Mouse (Mus musculus): Measurements from ENCODE around the gene Txlna.

Txlna gene

GRCm38 (mm10) chr4:129640638-129641467 lies at the start of gene Txlna:
Gene Txlna (minus strand): TSS chr4:129641065.
- DNase-seq (ENCODE audit: low spot score), result peak; percentile 99

DNA sequence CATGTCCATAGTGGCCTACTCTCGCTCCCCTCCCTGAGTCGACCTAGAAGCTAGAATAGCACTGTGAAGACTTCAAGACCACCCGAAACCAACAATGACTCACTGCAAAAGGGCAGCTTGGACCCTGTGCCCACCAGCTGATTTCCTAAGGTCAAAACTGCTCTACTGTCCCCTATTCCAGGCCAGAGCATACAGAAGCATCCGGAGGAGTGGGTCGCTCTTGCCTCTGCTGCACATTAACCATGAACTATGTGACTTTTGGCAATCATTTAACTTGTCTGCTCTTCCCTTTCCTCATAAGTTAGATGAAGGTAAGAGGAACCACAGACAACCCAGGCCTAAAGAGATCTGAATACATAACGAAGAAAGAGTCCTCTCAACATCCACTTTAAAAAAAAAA lies 43.7 kb upstream of the Txlna start:
- no peak for DNase-seq (ENCODE audit: low spot score)

DNA sequence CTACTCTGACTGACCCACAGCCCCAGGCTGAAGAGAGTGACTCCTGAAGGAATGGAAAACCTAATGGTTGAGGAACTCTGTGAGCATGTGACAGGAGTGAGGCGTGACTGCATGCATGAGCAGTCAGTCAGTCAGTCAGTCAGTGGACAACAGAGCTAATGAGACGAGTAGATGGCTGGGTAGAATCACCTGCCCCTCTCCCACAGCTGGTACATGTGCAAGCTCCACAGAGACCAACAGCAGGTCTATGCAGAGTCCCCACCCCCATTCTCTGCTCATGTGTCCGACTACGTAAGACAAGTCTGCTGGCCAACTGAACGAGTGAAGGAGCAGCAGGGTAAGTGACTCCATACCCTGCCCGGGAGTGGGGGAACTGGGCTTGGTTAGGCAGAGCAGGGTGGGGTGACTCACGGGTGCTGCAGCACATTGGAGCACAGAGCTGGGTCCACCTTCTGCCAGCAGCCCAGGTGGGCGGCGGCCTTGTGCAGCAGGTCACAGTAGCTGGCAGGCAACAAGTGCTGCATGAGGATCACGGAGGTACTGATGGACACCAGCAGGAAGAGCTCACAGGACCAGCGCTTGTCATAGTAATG lies 43.1 kb upstream of the Txlna start:
- no peak for DNase-seq (ENCODE audit: low spot score)

GRCm38 (mm10) chr4:129681837-129682236 lies 41.0 kb upstream of the Txlna start:
- no peak for DNase-seq (ENCODE audit: low spot score)

GRCm38 (mm10) chr4:129672878-129673449 lies 32.1 kb upstream of the Txlna start:
- no peak for DNase-seq (ENCODE audit: low spot score)

- peak; percentile 88 for DNase-seq (ENCODE audit: low spot score)
These were observed 31.4 kb upstream of the Txlna start, which contains the start of gene Kpna6 for GRCm38 (mm10) chr4:129672083-129672877. Gene Kpna6 (minus strand): TSS chr4:129672767.

GRCm38 (mm10) chr4:129671491-129672082 lies 30.7 kb upstream of the Txlna start:
- peak; percentile 77 for DNase-seq (ENCODE audit: low spot score)

- no peak for DNase-seq (ENCODE audit: low spot score)
These were observed 21.5 kb upstream of the Txlna start for GRCm38 (mm10) chr4:129662255-129662813.

DNA sequence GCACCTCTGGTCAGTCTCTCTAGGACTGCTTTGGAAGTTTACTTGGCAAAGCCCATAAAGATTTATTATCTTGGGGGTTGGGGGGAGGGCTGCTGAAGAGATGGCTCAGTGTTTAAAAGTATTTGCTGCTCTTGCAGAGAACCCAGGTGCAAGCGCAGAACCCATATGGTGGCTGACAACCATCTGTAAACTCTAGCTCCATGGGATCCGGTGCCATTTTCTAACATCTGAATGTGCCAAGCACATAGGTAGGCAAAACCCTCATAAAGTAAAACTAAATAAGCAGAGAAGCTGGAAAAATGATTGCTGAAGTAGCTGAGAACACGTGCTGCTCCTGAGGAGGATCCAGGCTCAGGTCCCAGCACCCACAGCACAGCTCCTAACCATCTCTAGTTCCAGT lies 20.7 kb upstream of the Txlna start:
- no peak for DNase-seq (ENCODE audit: low spot score)

- DNase-seq (ENCODE audit: low spot score), result no peak
These were observed 13.9 kb upstream of the Txlna start for GRCm38 (mm10) chr4:129654770-129655169.

DNA sequence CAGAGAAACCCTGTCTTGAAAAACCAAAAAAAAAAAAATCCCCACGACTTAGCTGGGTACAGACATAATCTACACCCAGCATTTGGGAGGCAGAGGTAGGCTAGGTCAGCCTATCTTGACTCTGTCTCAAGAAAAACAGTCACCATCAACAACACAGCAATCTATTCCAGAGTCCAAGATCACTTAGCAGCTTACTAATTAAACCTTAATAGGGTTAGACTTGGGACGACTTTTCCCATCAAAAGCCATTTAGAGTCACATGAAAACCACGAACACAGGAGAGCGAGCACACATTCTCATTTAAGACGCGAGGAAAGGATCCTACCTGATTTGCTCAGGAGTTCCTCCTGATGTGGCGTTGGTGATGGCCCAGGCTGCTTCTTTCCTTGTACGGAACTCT lies 9.5 kb upstream of the Txlna start:
- DNase-seq (ENCODE audit: low spot score), result no peak

GRCm38 (mm10) chr4:129648656-129649055 lies 7.8 kb upstream of the Txlna start:
- no peak for DNase-seq (ENCODE audit: low spot score)

DNA sequence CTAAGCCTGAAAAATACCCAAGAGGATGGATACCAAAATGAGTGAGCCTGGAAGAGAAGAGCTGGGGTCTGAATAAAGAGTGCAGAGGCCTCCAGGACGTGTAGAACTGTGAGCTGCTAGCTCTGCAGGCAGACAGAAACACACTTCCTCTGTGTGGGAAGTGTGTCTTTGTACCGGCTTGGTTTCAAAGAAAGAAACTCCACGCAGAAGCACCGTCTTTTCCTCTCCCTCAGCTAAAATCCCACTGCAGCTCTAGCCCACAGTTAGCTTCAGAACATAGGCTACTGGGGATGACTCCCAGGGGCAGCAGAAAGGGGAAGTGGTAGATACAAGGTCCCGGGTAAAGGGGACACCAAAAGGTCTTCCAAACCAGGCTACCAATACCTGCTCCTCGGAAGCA lies 4.3 kb upstream of the Txlna start:
- DNase-seq (ENCODE audit: low spot score), result no peak

- DNase-seq (ENCODE audit: low spot score), result peak; percentile 91
These were observed 891 bp upstream of the Txlna start for GRCm38 (mm10) chr4:129641756-129642155.

DNA sequence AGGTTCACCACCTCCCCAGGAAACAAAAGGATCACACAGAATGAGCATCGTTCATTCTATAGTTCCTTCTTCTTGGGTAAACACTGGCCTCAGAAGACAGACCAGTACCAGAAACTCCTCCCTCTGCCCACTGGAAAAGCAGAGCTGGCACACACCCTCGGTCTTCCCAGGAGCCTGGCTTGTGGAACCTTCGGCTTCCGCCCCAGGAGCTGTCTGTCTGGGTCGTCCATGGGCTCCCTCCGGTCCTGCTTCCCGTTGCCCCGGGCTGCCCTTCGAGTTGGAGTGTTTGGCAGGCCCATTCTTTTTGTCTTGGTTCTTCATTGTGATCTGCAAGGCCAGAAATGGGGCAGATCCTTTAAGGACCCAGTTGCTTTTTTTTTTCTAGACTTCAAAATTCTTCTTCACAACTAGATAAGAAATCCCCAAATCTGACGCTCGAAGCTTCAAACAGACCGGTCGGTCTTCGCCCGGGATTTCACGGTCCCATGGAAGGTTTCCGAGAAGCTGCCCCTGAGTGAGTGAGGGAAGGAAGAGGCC lies 696 bp downstream of the Txlna start:
- peak; percentile 50 for DNase-seq (ENCODE audit: low spot score)

GRCm38 (mm10) chr4:129639221-129639620 lies 1.6 kb downstream of the Txlna start:
- no peak for DNase-seq (ENCODE audit: low spot score)

GRCm38 (mm10) chr4:129633852-129634251 lies 7.0 kb downstream of the Txlna start:
- DNase-seq (ENCODE audit: low spot score), result no peak

DNA sequence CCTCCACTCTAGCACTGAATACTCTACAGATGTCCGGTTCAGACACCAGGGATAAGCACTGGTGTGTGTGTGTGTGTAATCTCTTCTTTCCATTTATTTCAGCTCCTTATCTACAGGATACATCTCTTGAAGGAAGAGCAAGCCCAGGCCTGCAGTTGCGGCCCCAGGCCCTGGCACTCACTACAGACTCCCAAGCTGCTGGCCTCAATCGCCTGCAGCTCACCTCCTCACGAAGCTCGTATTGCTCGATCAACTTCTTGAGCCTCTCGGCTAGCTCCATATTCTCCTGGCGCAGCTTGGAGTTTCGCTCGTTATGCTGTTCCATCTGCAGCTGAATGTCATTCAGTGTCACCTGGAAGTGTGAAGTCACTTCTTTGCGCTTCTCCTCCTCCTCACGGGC lies 9.0 kb downstream of the Txlna start:
- no peak for DNase-seq (ENCODE audit: low spot score)

DNA sequence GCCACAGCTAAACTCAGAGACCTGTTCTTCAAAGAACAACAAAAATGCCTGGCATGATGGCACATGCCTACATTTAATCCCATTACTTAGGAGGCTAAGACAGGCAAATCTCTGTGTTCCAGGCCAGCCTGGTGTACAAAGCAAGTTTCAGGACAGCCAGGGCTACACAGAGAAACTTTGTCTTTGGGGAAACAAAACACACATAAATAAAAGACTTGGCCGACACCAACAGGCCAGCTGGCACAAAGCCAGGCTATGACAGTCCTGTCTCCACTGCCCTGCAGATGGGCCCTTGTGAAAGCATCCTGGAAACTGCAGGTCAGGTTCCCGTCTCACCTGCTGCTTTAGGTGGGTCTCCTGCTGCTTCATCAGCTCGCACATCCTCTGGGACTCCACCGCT lies 9.9 kb downstream of the Txlna start:
- peak; percentile 49 for DNase-seq (ENCODE audit: low spot score)

DNA sequence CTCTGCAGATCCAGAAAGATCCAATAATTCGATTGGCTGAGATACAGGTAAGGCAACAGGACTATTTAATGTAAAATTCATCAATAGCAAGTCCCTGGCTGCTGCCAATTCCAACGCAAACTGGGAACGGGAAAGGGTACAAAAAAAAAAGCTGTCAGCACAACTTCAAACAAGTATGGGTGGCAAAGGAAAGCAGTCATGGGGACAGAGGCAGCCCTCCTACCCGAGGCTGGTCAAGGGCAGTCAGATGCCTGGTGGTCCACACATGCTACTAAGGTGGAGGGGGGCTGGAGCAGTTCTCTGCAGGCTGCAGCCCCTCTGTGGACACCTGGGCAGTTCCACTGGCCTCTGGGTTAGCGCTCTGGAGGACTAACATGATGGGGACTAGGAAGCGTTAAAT lies 14.8 kb downstream of the Txlna start:
- no peak for DNase-seq (ENCODE audit: low spot score)

- no peak for DNase-seq (ENCODE audit: low spot score)
These were observed 15.4 kb downstream of the Txlna start for GRCm38 (mm10) chr4:129625496-129625895.

- DNase-seq (ENCODE audit: low spot score), result no peak
These were observed 15.9 kb downstream of the Txlna start for GRCm38 (mm10) chr4:129625029-129625370.
